Mouse (Mus musculus) cerebellum, adult 9-11 months (tissue): ENCODE data around the gene Hist1h4b.

Source experiments
- DNase-seq: peaks from one replicate; pipeline ENCODE4 v3.0.0; 2022

Hist1h4b gene

GRCm38 (mm10) chr13:23740910-23741309 lies 15.9 kb upstream of the Hist1h4b start:
- DNase-seq: no peak

GRCm38 (mm10) chr13:23742007-23742406 lies 14.8 kb upstream of the Hist1h4b start:
- DNase-seq: no peak

GRCm38 (mm10) chr13:23743215-23743614 lies 13.6 kb upstream of the Hist1h4b start:
- no peak for DNase-seq

GRCm38 (mm10) chr13:23743963-23744362 lies 12.8 kb upstream of the Hist1h4b start:
- DNase-seq: no peak

- DNase-seq: no peak
These were observed 12.1 kb upstream of the Hist1h4b start for GRCm38 (mm10) chr13:23744421-23745380.

GRCm38 (mm10) chr13:23745381-23746161 lies 11.2 kb upstream of the Hist1h4b start, which contains the start of gene Hist1h3c:
Gene Hist1h3c (minus strand): TSS chr13:23745602.
- peak; percentile 79 for DNase-seq

GRCm38 (mm10) chr13:23746201-23747080 lies 10.4 kb upstream of the Hist1h4b start, which contains the start of gene Hist1h2bb:
Gene Hist1h2bb (plus strand): TSS chr13:23746734.
- peak; percentile 84 for DNase-seq

- no peak for DNase-seq
These were observed 9.5 kb upstream of the Hist1h4b start for GRCm38 (mm10) chr13:23747081-23747891.

GRCm38 (mm10) chr13:23747892-23748288 lies 8.9 kb upstream of the Hist1h4b start:
- no peak for DNase-seq

GRCm38 (mm10) chr13:23749563-23750121 lies 7.2 kb upstream of the Hist1h4b start:
- no peak for DNase-seq

GRCm38 (mm10) chr13:23750839-23751477 lies 5.9 kb upstream of the Hist1h4b start, which contains the start of gene Hist1h2ab:
Gene Hist1h2ab (plus strand): TSS chr13:23751126.
- DNase-seq: peak; percentile 62

- peak; percentile 22 for DNase-seq
These were observed 5.3 kb upstream of the Hist1h4b start for GRCm38 (mm10) chr13:23751478-23751956.

- DNase-seq: peak; percentile 75
These were observed 4.6 kb upstream of the Hist1h4b start, which contains the start of gene Hist1h3b for GRCm38 (mm10) chr13:23752067-23752741. Gene Hist1h3b (plus strand): TSS chr13:23752267.

GRCm38 (mm10) chr13:23752742-23753172 lies 4.1 kb upstream of the Hist1h4b start:
- DNase-seq: no peak

- DNase-seq: no peak
These were observed 3.3 kb upstream of the Hist1h4b start for GRCm38 (mm10) chr13:23753314-23754078.

GRCm38 (mm10) chr13:23755000-23755399 lies 1.8 kb upstream of the Hist1h4b start:
- DNase-seq: no peak

GRCm38 (mm10) chr13:23757211-23757773 lies 479 bp downstream of the Hist1h4b start:
- no peak for DNase-seq

- no peak for DNase-seq
These were observed 1.1 kb downstream of the Hist1h4b start for GRCm38 (mm10) chr13:23757921-23758320.
